Mouse (Mus musculus): ENCODE data around the gene Rgs10. TPM values are rescaled to one million over a fixed set of nuclear protein-coding genes. Genes with fewer than 3 reads are reported as not detected.

Gene Rgs10
- not detected in 2 replicates for polyA plus RNA-seq (2012; ENCODE audit: insufficient read depth, insufficient read length, low replicate concordance, missing spikeins)

GRCm38 (mm10) chr7:128417930-128418779 lies at the start of gene Rgs10:
TSS of gene Rgs10 (minus strand) at chr7:128418758.
- 1% methylated on average over 93 of the region's 102 CpGs for WGBS
- no peak within 1 kb of the TSS for H3K27ac ChIP-seq (ENCODE audit: insufficient read depth, low read depth, low read length)

GRCm38 (mm10) chr7:128462406-128462805 lies 43.8 kb upstream of the Rgs10 start:
- no peak overlapping the region for H3K27ac ChIP-seq (ENCODE audit: insufficient read depth, low read depth, low read length)
- H3K4me1 ChIP-seq (ENCODE audit: control insufficient read depth, insufficient read depth, low read length), result no peaks in the 10 kb centered on the region
- 53% methylated on average over 5 of the region's 5 CpGs for whole genome bisulfite sequencing
- TF ChIP-seq POLR2A (IDR thresholded peaks at IDR 0.05; ENCODE audit: insufficient read depth, low read depth, low read length), result no peak
- no peak for TF ChIP-seq CTCF (IDR thresholded peaks at IDR 0.05; ENCODE audit: insufficient read depth, low read depth, low read length)
- H3K4me3 ChIP-seq (ENCODE audit: insufficient read depth, low read depth, low read length), result no peak overlapping the region

More at GRCm38 (mm10) chr7:128417930-128418779, at the start of gene Rgs10:
- Histone ChIP-seq H3K4me3 (ENCODE audit: insufficient read depth, low read depth, low read length) (peak within 1 kb of the TSS; percentile 51), H3K4me1 (ENCODE audit: control insufficient read depth, insufficient read depth, low read length) (peaks cover 14% of the 10 kb centered on the region)
- no peak for TF ChIP-seq POLR2A (IDR thresholded peaks at IDR 0.05; ENCODE audit: insufficient read depth, low read depth, low read length)
- no peak for TF ChIP-seq CTCF (IDR thresholded peaks at IDR 0.05; ENCODE audit: insufficient read depth, low read depth, low read length)

- H3K4me3 ChIP-seq (ENCODE audit: insufficient read depth, low read depth, low read length), result peak within 1 kb of the TSS; percentile 92
- H3K4me1 ChIP-seq (ENCODE audit: control insufficient read depth, insufficient read depth, low read length), result no peaks in the 10 kb centered on the region
- no peak for TF ChIP-seq CTCF (IDR thresholded peaks at IDR 0.05; ENCODE audit: insufficient read depth, low read depth, low read length)
- TF ChIP-seq POLR2A (IDR thresholded peaks at IDR 0.05; ENCODE audit: insufficient read depth, low read depth, low read length), result 0 out of 2 replicates have a peak, but pooled peaks have one; percentile 35
- H3K27ac ChIP-seq (ENCODE audit: insufficient read depth, low read depth, low read length), result peak within 1 kb of the TSS; percentile 97
- under 1% methylated on average over 69 of the region's 69 CpGs for WGBS
Measured at GRCm38 (mm10) chr7:128461285-128462215, 43.0 kb upstream of the Rgs10 start, which contains the start of gene Tial1. TSS of gene Tial1 (minus strand) at chr7:128461717.

- Histone ChIP-seq H3K4me3 (ENCODE audit: insufficient read depth, low read depth, low read length) (peak overlapping the region; percentile 92), H3K27ac (ENCODE audit: insufficient read depth, low read depth, low read length) (peak overlapping the region; percentile 47; the same call in 1 of the 2 replicates), H3K4me1 (ENCODE audit: control insufficient read depth, insufficient read depth, low read length) (no peaks in the 10 kb centered on the region)
- TF ChIP-seq POLR2A (IDR thresholded peaks at IDR 0.05; ENCODE audit: insufficient read depth, low read depth, low read length) (no peak), CTCF (IDR thresholded peaks at IDR 0.05; ENCODE audit: insufficient read depth, low read depth, low read length) (no peak)
- WGBS, result 0% methylated on average over 22 of the region's 23 CpGs
Measured at GRCm38 (mm10) chr7:128460865-128461228, 42.3 kb upstream of the Rgs10 start.

- peak overlapping the region; percentile 92 for H3K4me3 ChIP-seq (ENCODE audit: insufficient read depth, low read depth, low read length)
- H3K4me1 ChIP-seq (ENCODE audit: control insufficient read depth, insufficient read depth, low read length), result no peaks in the 10 kb centered on the region
- WGBS, result under 1% methylated on average over 36 of the region's 36 CpGs
- no peak for TF ChIP-seq CTCF (IDR thresholded peaks at IDR 0.05; ENCODE audit: insufficient read depth, low read depth, low read length)
- no peak for TF ChIP-seq POLR2A (IDR thresholded peaks at IDR 0.05; ENCODE audit: insufficient read depth, low read depth, low read length)
- H3K27ac ChIP-seq (ENCODE audit: insufficient read depth, low read depth, low read length), result peak overlapping the region; percentile 47; the same call in 1 of the 2 replicates
Measured at GRCm38 (mm10) chr7:128460131-128460864, 41.7 kb upstream of the Rgs10 start.

- H3K4me1 ChIP-seq (ENCODE audit: control insufficient read depth, insufficient read depth, low read length), result no peaks in the 10 kb centered on the region
- H3K4me3 ChIP-seq (ENCODE audit: insufficient read depth, low read depth, low read length), result peak overlapping the region; percentile 92
- TF ChIP-seq CTCF (IDR thresholded peaks at IDR 0.05; ENCODE audit: insufficient read depth, low read depth, low read length) (no peak), POLR2A (IDR thresholded peaks at IDR 0.05; ENCODE audit: insufficient read depth, low read depth, low read length) (no peak)
- WGBS, result 9% methylated on average over 4 of the region's 4 CpGs
- no peak overlapping the region for H3K27ac ChIP-seq (ENCODE audit: insufficient read depth, low read depth, low read length)
Measured at GRCm38 (mm10) chr7:128459791-128460130, 41.2 kb upstream of the Rgs10 start.

GRCm38 (mm10) chr7:128458011-128458410 lies 39.5 kb upstream of the Rgs10 start:
- Histone ChIP-seq H3K27ac (ENCODE audit: insufficient read depth, low read depth, low read length) (no peak overlapping the region), H3K4me1 (ENCODE audit: control insufficient read depth, insufficient read depth, low read length) (no peaks in the 10 kb centered on the region), H3K4me3 (ENCODE audit: insufficient read depth, low read depth, low read length) (no peak overlapping the region)
- TF ChIP-seq POLR2A (IDR thresholded peaks at IDR 0.05; ENCODE audit: insufficient read depth, low read depth, low read length), result no peak
- TF ChIP-seq CTCF (IDR thresholded peaks at IDR 0.05; ENCODE audit: insufficient read depth, low read depth, low read length), result no peak

GRCm38 (mm10) chr7:128452731-128453130 lies 34.2 kb upstream of the Rgs10 start:
- Histone ChIP-seq H3K4me3 (ENCODE audit: insufficient read depth, low read depth, low read length) (no peak overlapping the region), H3K27ac (ENCODE audit: insufficient read depth, low read depth, low read length) (no peak overlapping the region), H3K4me1 (ENCODE audit: control insufficient read depth, insufficient read depth, low read length) (no peaks in the 10 kb centered on the region)
- TF ChIP-seq CTCF (IDR thresholded peaks at IDR 0.05; ENCODE audit: insufficient read depth, low read depth, low read length) (no peak), POLR2A (IDR thresholded peaks at IDR 0.05; ENCODE audit: insufficient read depth, low read depth, low read length) (no peak)
- 81% methylated on average over 1 of the region's 1 CpGs for WGBS

Data from olfactory bulb, adult 2 months (tissue).